Mouse (Mus musculus) neural tube, embryonic 11.5 days (tissue): Measurements from ENCODE around the gene Ankfn1. TPM values are rescaled to one million over a fixed set of nuclear protein-coding genes. Genes with fewer than 3 reads are reported as not detected.

Source experiments
- ATAC-seq: fragments of 200-750 bp; cut with Nextera tagmentation; 2 replicates; pipeline ENCODE4 v1.8.0; 2017; ENCODE audit warnings: moderate number of reproducible peaks, mild to moderate bottlenecking, moderate TSS enrichment, moderate library complexity; ENCODE audit not compliant: insufficient read depth, low FRiP score, low TSS enrichment
- DNase-seq: peaks from one replicate; pipeline ENCODE4 v3.0.0-alpha.2; 2015; ENCODE audit warnings: low spot score
- H3K27ac ChIP-seq: fragments of 300-500 bp; sonication (generic); 2 replicates; pipeline ENCODE4 v1.5.1; 2014; ENCODE audit warnings: low read depth, mild to moderate bottlenecking, low read length
- H3K27me3 ChIP-seq: fragments of 300-500 bp; sonication (generic); 2 replicates; pipeline ENCODE4 v1.6.1; 2014; ENCODE audit warnings: mild to moderate bottlenecking, low read length, mixed read lengths; ENCODE audit not compliant: control insufficient read depth, insufficient read depth
- H3K36me3 ChIP-seq: fragments of 300-500 bp; sonication (generic); 2 replicates; pipeline ENCODE4 v1.6.1; 2014; ENCODE audit warnings: mild to moderate bottlenecking, low read length, moderate library complexity, mixed read lengths; ENCODE audit not compliant: control insufficient read depth, insufficient read depth
- H3K4me1 ChIP-seq: fragments of 300-500 bp; sonication (generic); 2 replicates; pipeline ENCODE4 v1.6.1; 2014; ENCODE audit warnings: low read length, mixed read lengths; ENCODE audit not compliant: control insufficient read depth, insufficient read depth
- H3K4me2 ChIP-seq: fragments of 300-500 bp; sonication (generic); 2 replicates; pipeline ENCODE4 v1.6.1; 2014; ENCODE audit warnings: low read depth, mild to moderate bottlenecking, moderate library complexity
- H3K4me3 ChIP-seq: fragments of 300-500 bp; sonication (generic); 2 replicates; pipeline ENCODE4 v1.5.1; 2014; ENCODE audit warnings: low read depth, low read length
- H3K9ac ChIP-seq: fragments of 300-500 bp; sonication (generic); 2 replicates; pipeline ENCODE4 v1.6.1; 2014; ENCODE audit warnings: mild to moderate bottlenecking, low read length
- H3K9me3 ChIP-seq: fragments of 300-500 bp; sonication (generic); 2 replicates; pipeline ENCODE4 v1.6.1; 2016; ENCODE audit warnings: low read length; ENCODE audit not compliant: control insufficient read depth
- WGBS: fragments of 180-500 bp; shearing (Covaris S2); extraction: QIAGEN DNeasy Blood & Tissue Kit; methylation state at CpG from one replicate; pipeline ENCODE4 v1.1.7; 2014; 5-methylcytosine and 5-hydroxymethylcytosine counted together
- polyA plus RNA-seq: library from polyadenylated mRNA; unstranded; fragments of >200 nt; fragmentation: Nextera tagmentation; extraction: Ambion mirVana; gene quantifications from 2 replicates; pipeline ENCODE4 v1.2.1, GENCODE M21; 2014

The Ankfn1 gene
- polyA plus RNA-seq, 1 experiment from 2014 or later, result 0.62 TPM

DNA sequence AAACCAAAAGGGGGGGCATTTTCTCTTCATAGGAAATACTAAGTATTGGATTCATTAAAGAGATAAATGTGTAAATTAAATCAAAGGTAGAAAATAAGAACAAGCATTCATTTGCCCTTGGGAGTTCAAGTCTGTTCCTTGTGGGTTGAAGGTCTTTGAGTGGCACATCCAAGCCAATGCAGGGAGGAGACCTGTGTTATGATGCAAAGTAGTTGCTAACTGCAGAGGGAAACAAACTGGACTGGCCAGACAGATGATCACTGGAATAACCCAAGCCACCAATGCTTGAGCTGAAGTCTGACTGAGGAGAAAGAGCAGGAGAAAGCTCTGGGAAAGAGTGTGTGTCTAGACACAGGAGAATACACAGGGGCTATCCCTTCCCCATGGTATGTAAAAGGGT lies 120.9 kb downstream of the Ankfn1 start:
- Histone ChIP-seq H3K9me3 (no peaks in the 10 kb centered on the region), H3K27ac (no peak overlapping the region), H3K4me2 (no peak overlapping the region), H3K36me3 (no peaks in the 10 kb centered on the region), H3K27me3 (no peaks in the 10 kb centered on the region), H3K4me3 (no peak overlapping the region), H3K9ac (no peak overlapping the region), H3K4me1 (no peaks in the 10 kb centered on the region)
- ATAC-seq (no peak), DNase-seq (no peak)

DNA sequence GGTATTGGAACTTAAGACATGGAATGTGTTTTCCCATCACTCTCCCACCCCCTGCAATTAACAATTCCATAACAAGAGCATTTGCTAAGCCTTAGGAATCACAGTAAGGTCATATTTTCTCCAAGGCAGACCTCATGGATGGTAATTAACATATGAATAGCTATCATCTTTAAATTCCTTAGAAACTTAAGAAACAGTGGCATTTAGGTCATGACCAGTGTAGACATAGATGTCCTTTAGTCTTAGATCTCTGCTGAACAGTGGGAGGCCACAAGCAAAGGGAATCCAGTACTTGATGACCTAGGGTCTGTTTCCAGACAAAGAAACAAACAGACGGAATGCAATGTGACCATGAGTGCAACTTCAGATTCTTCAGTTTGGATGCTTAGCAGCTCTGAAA lies 141.7 kb downstream of the Ankfn1 start:
- Histone ChIP-seq H3K4me2 (no peak overlapping the region), H3K27me3 (no peaks in the 10 kb centered on the region), H3K9ac (no peak overlapping the region), H3K4me3 (no peak overlapping the region), H3K9me3 (no peaks in the 10 kb centered on the region), H3K27ac (no peak overlapping the region), H3K4me1 (no peaks in the 10 kb centered on the region), H3K36me3 (no peaks in the 10 kb centered on the region)
- no peak for DNase-seq
- ATAC-seq, result no peak
- 68% methylated on average over 1 of the region's 1 CpGs for WGBS

DNA sequence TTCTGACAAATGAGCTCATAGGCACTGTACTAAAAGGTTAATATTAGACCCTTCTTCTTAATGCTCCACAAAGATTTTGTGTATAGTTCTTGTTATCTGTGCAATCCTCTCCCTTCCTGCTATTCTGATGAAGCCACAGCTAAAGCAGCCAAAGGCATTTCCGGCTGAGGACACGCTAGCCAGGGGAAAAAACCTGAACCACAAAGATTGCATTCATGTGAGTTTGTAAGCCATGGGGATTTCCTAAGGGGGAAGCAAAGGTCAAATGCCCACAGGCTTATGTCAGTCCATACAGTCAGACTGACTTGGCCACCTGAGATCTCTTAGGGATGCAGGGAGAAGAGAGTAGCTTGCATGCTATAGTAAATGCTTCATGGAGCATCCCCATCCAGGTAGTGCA lies 146.1 kb downstream of the Ankfn1 start:
- Histone ChIP-seq H3K4me3 (no peak overlapping the region), H3K36me3 (no peaks in the 10 kb centered on the region), H3K9ac (no peak overlapping the region), H3K4me2 (no peak overlapping the region), H3K9me3 (no peaks in the 10 kb centered on the region), H3K27ac (no peak overlapping the region), H3K27me3 (no peaks in the 10 kb centered on the region), H3K4me1 (no peaks in the 10 kb centered on the region)
- WGBS, result 78% methylated on average over 2 of the region's 2 CpGs
- DNase-seq (no peak), ATAC-seq (no peak)

DNA sequence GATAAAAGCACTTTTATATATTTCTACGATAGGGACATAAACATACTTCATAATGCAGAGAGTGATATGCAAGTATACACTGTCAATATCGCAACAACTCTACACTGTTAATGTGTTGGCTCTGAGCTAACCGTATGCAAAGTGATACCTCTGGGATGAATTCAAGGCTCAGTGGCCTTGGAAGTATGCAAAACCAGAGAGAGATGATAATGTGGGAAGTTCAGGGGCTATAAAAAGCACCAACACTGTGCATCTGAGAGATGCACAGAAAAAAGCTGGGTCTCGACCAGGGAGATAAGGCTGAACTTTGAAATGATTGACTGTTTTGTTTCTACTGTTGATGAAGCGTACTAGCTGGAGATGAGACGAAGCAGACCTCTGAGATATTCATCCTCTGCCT lies 148.9 kb downstream of the Ankfn1 start:
- WGBS, result 90% methylated on average over 6 of the region's 6 CpGs
- no peak for DNase-seq
- H3K27me3 ChIP-seq, result no peaks in the 10 kb centered on the region

DNA sequence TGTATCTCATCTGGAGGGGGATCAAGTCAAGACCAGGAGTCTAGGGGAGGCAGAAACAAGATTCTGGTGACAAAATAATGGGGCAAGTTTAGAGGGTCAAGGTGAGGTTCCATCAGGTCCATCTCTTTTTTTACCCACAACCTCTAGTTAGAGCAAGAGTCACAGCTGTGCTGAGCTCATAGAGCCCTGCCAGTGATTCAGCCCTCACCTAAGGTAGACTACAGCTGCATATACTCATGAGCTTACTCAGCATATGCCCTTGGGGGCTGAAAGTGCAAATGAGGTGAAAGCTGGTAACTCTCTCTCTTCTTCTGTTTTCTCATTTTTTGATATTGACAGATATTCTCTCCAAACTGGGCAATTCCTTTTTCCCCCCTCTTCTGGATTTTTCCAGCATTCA lies 150.2 kb downstream of the Ankfn1 start:
- ATAC-seq (no peak), DNase-seq (no peak)
- no peaks in the 10 kb centered on the region for H3K36me3 ChIP-seq
- H3K4me2 ChIP-seq, result no peak overlapping the region
- H3K4me3 ChIP-seq, result no peak overlapping the region
- no peak overlapping the region for H3K27ac ChIP-seq
- no peak overlapping the region for H3K9ac ChIP-seq
- H3K9me3 ChIP-seq, result no peaks in the 10 kb centered on the region
- no peaks in the 10 kb centered on the region for H3K27me3 ChIP-seq
- no peaks in the 10 kb centered on the region for H3K4me1 ChIP-seq

More for the DNA sequence above, 148.9 kb downstream of the Ankfn1 start:
- Histone ChIP-seq H3K36me3 (no peaks in the 10 kb centered on the region), H3K27ac (no peak overlapping the region), H3K4me1 (no peaks in the 10 kb centered on the region), H3K9me3 (no peaks in the 10 kb centered on the region), H3K9ac (no peak overlapping the region), H3K4me2 (no peak overlapping the region), H3K4me3 (no peak overlapping the region)
- no peak for ATAC-seq

DNA sequence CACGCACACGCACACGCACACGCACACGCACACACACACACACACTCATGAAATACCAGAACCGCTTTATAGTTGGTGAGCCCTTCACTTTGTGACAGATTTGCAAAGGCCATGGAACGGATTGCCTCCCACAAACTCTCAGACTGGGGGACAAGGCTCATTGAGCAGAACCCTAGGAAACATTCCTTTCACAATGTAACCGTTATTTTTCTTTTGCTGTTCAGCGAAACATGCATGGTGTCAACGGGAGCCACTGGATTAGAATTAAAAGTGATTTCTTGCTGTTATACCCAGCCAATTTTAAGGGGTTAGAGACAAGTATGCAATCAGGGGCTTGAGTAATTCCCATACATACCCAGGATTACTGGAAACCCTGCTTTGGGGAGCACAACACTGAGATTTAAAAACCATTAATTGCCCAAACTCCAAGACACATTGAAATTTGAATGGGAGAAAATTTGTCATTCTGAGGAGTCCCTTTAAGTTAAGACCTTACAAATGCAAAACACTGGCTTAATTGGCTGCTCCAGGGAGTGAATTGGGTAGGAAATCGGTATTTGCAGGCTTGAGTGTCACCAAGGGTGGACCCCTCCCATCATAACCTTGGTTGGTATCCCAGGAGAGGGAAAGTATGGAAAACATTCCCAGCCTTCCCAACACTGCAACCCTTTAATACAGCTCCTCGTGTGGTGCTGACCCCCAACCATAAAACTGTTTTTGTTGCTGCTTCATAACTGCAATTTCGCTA lies 153.6 kb downstream of the Ankfn1 start:
- WGBS, result 71% methylated on average over 13 of the region's 13 CpGs
- no peaks in the 10 kb centered on the region for H3K27me3 ChIP-seq
- DNase-seq (no peak), ATAC-seq (no peak)
- no peak overlapping the region for H3K27ac ChIP-seq
- H3K9ac ChIP-seq, result no peak overlapping the region
- no peak overlapping the region for H3K4me3 ChIP-seq
- H3K9me3 ChIP-seq, result no peaks in the 10 kb centered on the region
- no peak overlapping the region for H3K4me2 ChIP-seq
- H3K4me1 ChIP-seq, result no peaks in the 10 kb centered on the region
- no peaks in the 10 kb centered on the region for H3K36me3 ChIP-seq

- Histone ChIP-seq H3K36me3 (no peaks in the 10 kb centered on the region), H3K27me3 (no peaks in the 10 kb centered on the region), H3K4me1 (no peaks in the 10 kb centered on the region), H3K4me3 (no peak overlapping the region), H3K4me2 (no peak overlapping the region), H3K9me3 (no peaks in the 10 kb centered on the region), H3K27ac (no peak overlapping the region), H3K9ac (no peak overlapping the region)
- no peak for ATAC-seq
- DNase-seq, result no peak
Measured at GRCm38 (mm10) chr11:89619955-89620354, 157.5 kb downstream of the Ankfn1 start.

- ATAC-seq, result no peak
- DNase-seq, result no peak
- H3K27ac ChIP-seq, result no peak overlapping the region
- no peaks in the 10 kb centered on the region for H3K27me3 ChIP-seq
- H3K36me3 ChIP-seq, result no peaks in the 10 kb centered on the region
- H3K4me3 ChIP-seq, result no peak overlapping the region
- H3K4me2 ChIP-seq, result no peak overlapping the region
- no peak overlapping the region for H3K9ac ChIP-seq
- 90% methylated on average over 2 of the region's 2 CpGs for WGBS
- no peaks in the 10 kb centered on the region for H3K9me3 ChIP-seq
- no peaks in the 10 kb centered on the region for H3K4me1 ChIP-seq
Measured at GRCm38 (mm10) chr11:89615806-89616205, 161.6 kb downstream of the Ankfn1 start.

DNA sequence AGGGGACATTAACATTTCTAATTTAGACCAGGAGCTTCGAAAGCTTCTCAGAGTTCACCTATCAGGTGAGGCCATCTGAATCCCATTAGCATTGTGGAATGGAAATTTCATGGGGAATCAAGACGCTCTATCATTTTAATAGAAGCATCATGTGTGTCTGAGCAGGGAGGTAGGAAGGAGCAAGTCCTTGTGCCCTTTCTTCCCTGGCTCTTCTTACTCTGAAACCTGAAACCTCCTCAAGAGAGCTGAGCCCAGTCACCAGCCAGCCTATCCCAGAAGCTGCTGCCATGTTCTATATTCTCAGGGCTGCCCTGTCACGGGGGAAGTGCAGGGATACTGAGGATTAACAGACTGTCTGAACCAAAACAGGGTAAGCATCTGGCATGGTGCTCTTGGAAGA lies 165.9 kb downstream of the Ankfn1 start:
- H3K27me3 ChIP-seq, result no peaks in the 10 kb centered on the region
- no peak overlapping the region for H3K27ac ChIP-seq
- H3K9ac ChIP-seq, result no peak overlapping the region
- no peaks in the 10 kb centered on the region for H3K36me3 ChIP-seq
- no peak overlapping the region for H3K4me2 ChIP-seq
- H3K4me3 ChIP-seq, result no peak overlapping the region
- WGBS, result 60% methylated on average over 3 of the region's 3 CpGs
- no peaks in the 10 kb centered on the region for H3K4me1 ChIP-seq
- H3K9me3 ChIP-seq, result no peaks in the 10 kb centered on the region
- DNase-seq (no peak), ATAC-seq (no peak)
